In genomic region chr3:108458380-108458779, GRCm38 (mm10) we compare ENCODE assay signal across 9 mouse cellular contexts. TPM values are rescaled to one million over a fixed set of nuclear protein-coding genes. Genes with fewer than 3 reads are reported as not detected.
DNase-seq lines count a peak whose midpoint lies in the region; ATAC-seq lines count a peak whose summit lies in the region.
"Had no signal": no experiment of that assay in that cellular context is flagged by ENCODE, and none has a peak within 500 bp of the region (broad histone marks: within the 10 kb centered on the region; RNA-seq: fewer than 3 reads in every experiment).

No protein-coding gene starts in this region.

- no peak for ATAC-seq in heart, embryonic 15.5 days (replicated peaks; ENCODE audit: insufficient number of reproducible peaks, insufficient read depth, low FRiP score, low read depth)
- ATAC-seq in liver, embryonic 16.5 days (ENCODE audit: low read depth): no peak
- ATAC-seq in forebrain, embryonic 16.5 days: no peak

- 45% methylated on average over 14 of the region's 14 CpGs for WGBS in heart, embryonic 15.5 days
- 35% methylated on average over 14 of the region's 14 CpGs for WGBS in liver, embryonic 16.5 days (ENCODE audit: insufficient replicate concordance)
- 62% methylated on average over 14 of the region's 14 CpGs for WGBS in forebrain, embryonic 16.5 days

- peak overlapping the region; percentile 29; the same call in 1 of the 2 replicates for H3K9ac ChIP-seq in heart, embryonic 15.5 days
- no peak overlapping the region for H3K9ac ChIP-seq in liver, embryonic 16.5 days (ENCODE audit: low read depth, low read length)
- no peak overlapping the region for H3K9ac ChIP-seq in forebrain, embryonic 16.5 days (replicated peaks; ENCODE audit: low read depth, low read length)

- H3K27ac ChIP-seq in heart, embryonic 15.5 days: no peak overlapping the region
- no peak overlapping the region for H3K27ac ChIP-seq in liver, embryonic 16.5 days (ENCODE audit: low read length)
- H3K27ac ChIP-seq in forebrain, embryonic 16.5 days (ENCODE audit: low read length): no peak overlapping the region

- H3K27me3 ChIP-seq in heart, embryonic 15.5 days: no peaks in the 10 kb centered on the region
- H3K27me3 ChIP-seq in liver, embryonic 16.5 days (ENCODE audit: control insufficient read depth, insufficient read depth, low read depth, low read length): no peaks in the 10 kb centered on the region
- no peaks in the 10 kb centered on the region for H3K27me3 ChIP-seq in forebrain, embryonic 16.5 days (replicated peaks; ENCODE audit: control insufficient read depth, insufficient read depth, low read length)

- H3K4me3 ChIP-seq in heart, embryonic 15.5 days: peak overlapping the region; percentile 10; the same call in 1 of the 2 replicates
- H3K4me3 ChIP-seq in liver, embryonic 16.5 days (ENCODE audit: low read depth, low read length): 0 out of 2 replicates have a peak overlapping the region, but pooled peaks have one; percentile 4
- H3K4me3 ChIP-seq in forebrain, embryonic 16.5 days (replicated peaks; ENCODE audit: low read length): no peak overlapping the region

- H3K4me2 ChIP-seq in heart, embryonic 15.5 days: peak overlapping the region; percentile 51
- peak overlapping the region; percentile 43 for H3K4me2 ChIP-seq in liver, embryonic 16.5 days (ENCODE audit: low read depth, low read length)
- no peak overlapping the region for H3K4me2 ChIP-seq in forebrain, embryonic 16.5 days (ENCODE audit: low read length)

- peaks cover 5% of the 10 kb centered on the region; the same call in 1 of the 2 replicates for H3K4me1 ChIP-seq in heart, embryonic 15.5 days (replicated peaks)
- H3K4me1 ChIP-seq in liver, embryonic 16.5 days (ENCODE audit: control insufficient read depth, low read depth, low read length): no peaks in the 10 kb centered on the region
- no peaks in the 10 kb centered on the region for H3K4me1 ChIP-seq in forebrain, embryonic 16.5 days (replicated peaks; ENCODE audit: control insufficient read depth, insufficient read depth, low read length)

- DNase-seq in heart, postnatal 4 days: no peak
- DNase-seq in urinary bladder, adult 2 months (ENCODE audit: low spot score): peak; percentile 31
- DNase-seq in urinary bladder, postnatal 10 days (ENCODE audit: low spot score): no peak
- no peak for DNase-seq in layer of hippocampus, postnatal 25 days (ENCODE audit: extremely low spot score in 1 of 2, low spot score in 1 of 2)
- DNase-seq in cerebellum, postnatal 10 days: no peak

- no peaks in the 10 kb centered on the region for H3K9me3 ChIP-seq in heart, embryonic 15.5 days (replicated peaks)
- H3K9me3 ChIP-seq in liver, embryonic 16.5 days (replicated peaks; ENCODE audit: control insufficient read depth, low read length): no peaks in the 10 kb centered on the region
- H3K9me3 ChIP-seq in forebrain, embryonic 16.5 days (ENCODE audit: control insufficient read depth, low read length): no peaks in the 10 kb centered on the region
- H3K9me3 ChIP-seq: G1E had no signal

- H3K36me3 ChIP-seq in heart, embryonic 15.5 days: no peaks in the 10 kb centered on the region
- no peaks in the 10 kb centered on the region for H3K36me3 ChIP-seq in liver, embryonic 16.5 days (ENCODE audit: control insufficient read depth, insufficient read depth)
- no peaks in the 10 kb centered on the region for H3K36me3 ChIP-seq in forebrain, embryonic 16.5 days (ENCODE audit: control insufficient read depth, insufficient read depth)
- H3K36me3 ChIP-seq: G1E had no signal

RNA-seq across cellular contexts. Expression of gene Sars, which starts 13.4 kb away (rescaled TPM):
- polyA plus RNA-seq in heart, embryonic 15.5 days (2015; fragmentation: Nextera tagmentation; extraction: Ambion mirVana): 79.7 and 80.9 TPM in 2 replicates
- total RNA-seq in heart, postnatal 4 days (2021): 10 to 100 TPM; 88.2 to 90.6 TPM
- 64.1 and 86.7 TPM in 2 replicates for polyA plus RNA-seq in urinary bladder, adult 2 months (2012; rRNA removed)
- 72.6 and 76.8 TPM in 2 replicates for polyA plus RNA-seq in liver, embryonic 16.5 days (2015; fragmentation: Nextera tagmentation; extraction: Ambion mirVana)
- 100 to 1,000 TPM; 187 to 207 TPM for total RNA-seq in layer of hippocampus, postnatal 25 days (2021)
- 230 and 238 TPM in 2 replicates for polyA plus RNA-seq in forebrain, embryonic 16.5 days (2015; fragmentation: Nextera tagmentation; extraction: Ambion mirVana)

RNA-seq across cellular contexts. Expression of gene Celsr2, which starts 43.0 kb away (rescaled TPM):
- polyA plus RNA-seq in heart, embryonic 15.5 days (2015; fragmentation: Nextera tagmentation; extraction: Ambion mirVana): 2.4 and 3.6 TPM in 2 replicates
- 1 to 10 TPM; 9.0 to 9.5 TPM for total RNA-seq in heart, postnatal 4 days (2021)
- 4.6 and 7.2 TPM in 2 replicates for polyA plus RNA-seq in urinary bladder, adult 2 months (2012; rRNA removed)
- 0.08 and 0.30 TPM in 2 replicates for polyA plus RNA-seq in liver, embryonic 16.5 days (2015; fragmentation: Nextera tagmentation; extraction: Ambion mirVana)
- 100 to 1,000 TPM; 172 to 199 TPM for total RNA-seq in layer of hippocampus, postnatal 25 days (2021)
- polyA plus RNA-seq in forebrain, embryonic 16.5 days (2015; fragmentation: Nextera tagmentation; extraction: Ambion mirVana): 46.7 and 47.3 TPM in 2 replicates
